Comparison of ENCODE assay signal across 18 mouse cellular contexts in genomic region chr14:77608182-77608839, GRCm38 (mm10).
DNase-seq lines count a peak whose midpoint lies in the region; TF ChIP-seq lines count a peak whose summit lies in the region.
"Had no signal": no experiment of that assay in that cellular context is flagged by ENCODE, and none has a peak within 500 bp of the region (broad histone marks: within the 10 kb centered on the region; RNA-seq: fewer than 3 reads in every experiment).

No protein-coding gene starts in this region.

- no peaks in the 10 kb centered on the region for H3K36me3 ChIP-seq in C2C12 (ENCODE audit: control insufficient read depth, insufficient read depth)
- H3K36me3 ChIP-seq: limb, embryonic 12.5 days had no signal

- TF ChIP-seq CTCF in C2C12 (IDR thresholded peaks at IDR 0.05; ENCODE audit: control insufficient read depth, insufficient read depth, insufficient read length): no peak

- no peaks in the 10 kb centered on the region for H3K79me2 ChIP-seq in C2C12 (ENCODE audit: control insufficient read depth, insufficient read depth)

- no peaks in the 10 kb centered on the region for H3K27me3 ChIP-seq in C2C12 (ENCODE audit: control insufficient read depth, insufficient read depth, insufficient read length)
- H3K27me3 ChIP-seq: limb, embryonic 12.5 days; neural tube, embryonic 12.5 days had no signal

- H3K4me3 ChIP-seq in C2C12 (ENCODE audit: insufficient read depth, poor library complexity, severe bottlenecking): no peak overlapping the region
- H3K4me3 ChIP-seq: erythroblast, embryonic 14.5 days; heart, adult 2 months; limb, embryonic 12.5 days; neural tube, embryonic 12.5 days had no signal

- DNase-seq in cerebellum, adult 11 months: peak; percentile 16
- DNase-seq in cerebellum, postnatal 4 days (ENCODE audit: low spot score in 2 of 2): no peak
- peak; percentile 59 to 67 for DNase-seq in left cerebral cortex, adult 18-20 months (ENCODE audit: low spot score in 2 of 2)
- DNase-seq in left cerebral cortex, postnatal 4 days: no peak
- DNase-seq in cerebellum, adult 8-10 months: peak; percentile 34
- no peak for DNase-seq in kidney, postnatal 14 days
- DNase-seq in c-Kit-positive CD71-positive TER-119-positive erythroid progenitor cells, embryonic 14.5 days (ENCODE audit: low spot score): no peak
- DNase-seq: B cell, adult 2 months; forebrain, postnatal 0 days; heart, adult 2 months; heart, postnatal 10 days; kidney, adult 8-10 months; lung, adult 18-20 months; midbrain, embryonic 14.5 days had no signal

- intact Hi-C loops in left cerebral cortex, postnatal 4 days (cut with DNase I): no loop called here

- peak overlapping the region; percentile 30 for H3ac ChIP-seq in C2C12 (ENCODE audit: control insufficient read depth, insufficient read length, low read depth)

- H3K79me3 ChIP-seq in C2C12 (ENCODE audit: low read depth): no peaks in the 10 kb centered on the region

TF ChIP-seq in C2C12, 6 proteins besides CTCF, POLR2A, EP300 and RAD21:
- TF ChIP-seq MYOD1 (IDR thresholded peaks at IDR 0.05; ENCODE audit: control insufficient read depth, insufficient read length, low read depth) (peak; percentile 18), CEBPB (IDR thresholded peaks at IDR 0.05; ENCODE audit: low read depth) (no peak), FOSL1 (IDR thresholded peaks at IDR 0.05; ENCODE audit: insufficient read depth, low read length, poor library complexity, severe bottlenecking) (peak; percentile 59)

Comparison
In these comparisons a context has a peak if more than half of its experiments do, and no peak if none do; other contexts are left out.
1. DNase-seq: peak in cerebellum, adult 11 months (single experiment), left cerebral cortex, adult 18-20 months (2 of 2) and cerebellum, adult 8-10 months (single experiment); none in cerebellum, postnatal 4 days (0 of 2), left cerebral cortex, postnatal 4 days (single experiment), kidney, postnatal 14 days (single experiment) and c-Kit-positive CD71-positive TER-119-positive erythroid progenitor cells, embryonic 14.5 days (single experiment).